Mouse (Mus musculus): Measurements from ENCODE around the gene Cab39.

Cab39 gene

GRCm38 (mm10) chr1:85897901-85898760, 104.9 kb downstream of the Cab39 start:
- in situ Hi-C loops (cut with MboI; ENCODE audit: low sequenced_read_pairs), result no loop called here

DNA sequence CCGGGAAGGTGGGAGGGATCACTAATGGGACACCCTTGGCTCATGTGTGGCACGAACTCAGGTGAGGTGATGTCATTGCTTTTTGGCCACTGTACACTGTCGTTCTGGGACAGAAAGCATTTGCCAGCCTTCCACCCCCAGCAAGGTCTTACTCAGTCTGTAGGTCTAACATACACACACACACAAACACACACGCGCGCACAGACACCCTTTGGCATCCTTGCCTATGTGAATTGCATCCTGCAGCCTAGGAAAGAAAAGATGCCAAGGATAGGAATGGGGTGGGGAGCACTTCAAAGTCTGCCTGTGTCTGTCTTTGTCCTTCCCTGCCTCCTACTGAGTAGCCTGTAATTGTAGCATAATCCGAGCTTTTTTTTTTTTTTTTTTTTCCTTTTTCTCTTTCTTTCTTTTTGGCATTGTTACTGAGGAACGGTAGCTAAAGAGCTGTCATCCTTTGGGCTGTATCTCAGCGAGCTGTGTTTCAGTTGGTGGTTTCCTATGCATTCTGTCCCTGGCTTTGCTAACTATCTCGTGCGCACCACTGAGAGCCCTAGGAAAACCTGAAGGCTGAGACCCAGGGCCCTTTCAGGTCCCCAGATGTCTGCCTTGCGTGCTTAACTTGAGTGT, 105.6 kb downstream of the Cab39 start:
- in situ Hi-C loops (cut with MboI; ENCODE audit: low sequenced_read_pairs), result no loop called here

DNA sequence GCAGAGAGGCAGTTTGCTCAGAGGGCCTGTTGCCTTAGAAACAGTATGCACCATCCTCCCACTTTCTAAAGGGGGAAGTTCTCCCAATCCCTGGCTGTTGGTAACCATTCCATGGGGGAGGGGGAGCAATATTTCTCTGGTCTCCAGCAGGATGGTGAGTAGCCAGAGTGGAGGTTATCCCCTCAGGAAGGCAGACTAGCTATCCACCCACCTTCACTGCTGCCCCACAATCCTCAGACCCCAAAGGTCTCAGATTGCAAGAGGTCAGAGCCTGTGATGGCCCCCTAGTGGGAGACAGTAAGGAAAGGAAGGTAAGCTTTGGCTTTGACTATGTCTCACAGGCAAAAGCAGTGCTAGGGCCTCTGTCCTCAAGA, 106.1 kb downstream of the Cab39 start:
- in situ Hi-C loops (cut with MboI; ENCODE audit: low sequenced_read_pairs), result no loop called here

DNA sequence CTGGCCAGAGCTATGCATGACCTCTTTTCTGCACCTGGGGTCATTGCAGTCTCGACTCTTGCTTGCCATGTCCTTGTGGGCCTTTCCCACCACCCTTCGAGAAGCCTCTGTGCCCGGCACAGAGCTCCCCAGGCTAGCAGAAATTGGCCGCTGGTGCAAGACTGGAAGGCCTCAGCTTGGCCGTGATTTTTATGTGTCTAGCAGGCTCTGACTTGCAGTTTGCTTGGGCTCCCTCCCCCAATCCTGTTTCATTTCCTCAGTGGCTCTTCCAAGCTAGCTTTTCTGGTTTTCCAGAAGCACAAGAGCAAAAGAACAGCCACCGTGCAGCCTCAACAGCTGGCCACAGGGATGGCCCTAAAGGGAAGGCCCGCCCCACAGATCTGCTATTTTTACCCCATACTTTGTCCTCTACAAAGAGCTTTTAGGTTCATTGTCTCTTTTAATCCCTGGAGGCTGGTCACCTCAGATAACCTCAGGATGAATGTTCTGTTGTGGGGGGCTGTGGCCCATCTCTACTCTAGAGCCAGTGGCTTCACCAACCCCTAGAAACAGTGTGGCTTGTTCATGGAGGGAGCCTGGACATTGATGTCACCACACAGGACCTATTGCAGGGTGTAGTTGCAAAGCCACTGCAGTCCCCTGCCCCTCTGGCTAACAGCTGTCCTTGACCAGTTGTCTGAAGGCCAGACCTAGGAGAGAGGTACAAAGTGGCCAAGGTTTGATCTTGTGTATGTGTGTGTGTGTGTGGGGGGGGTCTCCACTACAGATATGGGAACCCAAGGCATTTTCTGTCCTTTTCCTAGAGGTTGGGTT, 107.5 kb downstream of the Cab39 start:
- in situ Hi-C loops (cut with MboI; ENCODE audit: low sequenced_read_pairs), result no loop called here

Data from CH12F3 (cell line).